Mouse (Mus musculus) ES-Bruce4 (cell line): ENCODE data around the gene Hebp1. TPM values are rescaled to one million over a fixed set of nuclear protein-coding genes. Genes with fewer than 3 reads are reported as not detected.

ENCODE experiments used
- H3K27ac ChIP-seq: 2 replicates; pipeline ENCODE4 v1.5.1; 2012; ENCODE audit warnings: low read length, inconsistent platforms; ENCODE audit not compliant: insufficient read depth
- H3K27me3 ChIP-seq: 2 replicates; pipeline ENCODE4 v1.6.1; 2012; ENCODE audit warnings: mild to moderate bottlenecking, low read length, inconsistent platforms; ENCODE audit not compliant: control insufficient read depth, poor library complexity, insufficient read depth, severe bottlenecking
- H3K36me3 ChIP-seq: 2 replicates; pipeline ENCODE4 v1.6.1; 2012; ENCODE audit warnings: inconsistent platforms, mild to moderate bottlenecking, low read length, moderate library complexity; ENCODE audit not compliant: control insufficient read depth, poor library complexity, insufficient read depth, severe bottlenecking
- H3K4me1 ChIP-seq: one replicate; pipeline ENCODE4 v1.8.1; 2011; ENCODE audit warnings: low read length; ENCODE audit not compliant: control insufficient read depth, insufficient read depth
- H3K4me3 ChIP-seq: 2 replicates; pipeline ENCODE4 v1.5.1; 2011; ENCODE audit warnings: low read depth, mild to moderate bottlenecking, low read length
- H3K9ac ChIP-seq: 2 replicates; pipeline ENCODE4 v1.6.1; 2012; ENCODE audit warnings: low read depth, mild to moderate bottlenecking, inconsistent platforms; ENCODE audit not compliant: poor library complexity, severe bottlenecking
- H3K9me3 ChIP-seq: replicated peaks from 2 replicates; pipeline ENCODE4 v1.6.1; 2012; ENCODE audit warnings: mild to moderate bottlenecking, low read length, inconsistent platforms; ENCODE audit not compliant: control insufficient read depth, poor library complexity, insufficient read depth, severe bottlenecking
- CTCF ChIP-seq: IDR thresholded peaks from one replicate; pipeline ENCODE4 v1.8.1; 2011; ENCODE audit warnings: low read depth, low read length
- EP300 ChIP-seq: IDR thresholded peaks from 2 replicates; pipeline ENCODE4 v1.6.1; 2011; ENCODE audit warnings: low read depth, low read length; ENCODE audit not compliant: insufficient read depth
- POLR2A ChIP-seq: IDR thresholded peaks from one replicate; pipeline ENCODE4 v1.8.1; 2011; ENCODE audit warnings: low read length; ENCODE audit not compliant: insufficient read depth
- polyA plus RNA-seq: library from polyadenylated mRNA; stranded (reverse); fragments of >200 nt; gene quantifications from 2 replicates; pipeline ENCODE4 v1.2.4, GENCODE M21; 2011; ENCODE audit warnings: low read depth; ENCODE audit not compliant: missing spikeins, insufficient read depth, insufficient read length

Hebp1 gene
- polyA plus RNA-seq, 1 experiment: 13.5 TPM

- no peak overlapping the region for H3K4me3 ChIP-seq
- no peaks in the 10 kb centered on the region for H3K4me1 ChIP-seq
- no peak overlapping the region for H3K9ac ChIP-seq
- no peaks in the 10 kb centered on the region for H3K36me3 ChIP-seq
- no peaks in the 10 kb centered on the region for H3K27me3 ChIP-seq
- TF ChIP-seq CTCF: no peak
- TF ChIP-seq EP300: no peak
- no peak for TF ChIP-seq POLR2A
- H3K27ac ChIP-seq: no peak overlapping the region
- H3K9me3 ChIP-seq: 0 out of 2 replicates have a peak, but pooled peaks cover 5% of the 10 kb centered on the region
Observed at GRCm38 (mm10) chr6:135113114-135113436, 84.7 kb downstream of the Hebp1 start.

GRCm38 (mm10) chr6:135112411-135113113, 85.3 kb downstream of the Hebp1 start:
- no peak overlapping the region for H3K27ac ChIP-seq
- TF ChIP-seq CTCF: no peak
- no peak for TF ChIP-seq EP300
- TF ChIP-seq POLR2A: no peak
- no peaks in the 10 kb centered on the region for H3K27me3 ChIP-seq

GRCm38 (mm10) chr6:135107014-135107413, 90.8 kb downstream of the Hebp1 start:
- H3K27me3 ChIP-seq: no peaks in the 10 kb centered on the region
- H3K4me1 ChIP-seq: no peaks in the 10 kb centered on the region
- no peak overlapping the region for H3K4me3 ChIP-seq
- TF ChIP-seq CTCF: no peak
- no peaks in the 10 kb centered on the region for H3K36me3 ChIP-seq
- H3K27ac ChIP-seq: no peak overlapping the region
- H3K9ac ChIP-seq: no peak overlapping the region
- no peaks in the 10 kb centered on the region for H3K9me3 ChIP-seq

More at GRCm38 (mm10) chr6:135112411-135113113, 85.3 kb downstream of the Hebp1 start:
- Histone ChIP-seq H3K4me3 (no peak overlapping the region), H3K36me3 (no peaks in the 10 kb centered on the region), H3K4me1 (no peaks in the 10 kb centered on the region), H3K9ac (no peak overlapping the region), H3K9me3 (0 out of 2 replicates have a peak, but pooled peaks cover 5% of the 10 kb centered on the region)

- Histone ChIP-seq H3K27me3 (no peaks in the 10 kb centered on the region), H3K27ac (no peak overlapping the region), H3K4me3 (no peak overlapping the region), H3K4me1 (no peaks in the 10 kb centered on the region), H3K36me3 (no peaks in the 10 kb centered on the region), H3K9ac (no peak overlapping the region), H3K9me3 (no peaks in the 10 kb centered on the region)
- TF ChIP-seq POLR2A (no peak), EP300 (no peak), CTCF (no peak)
Observed at GRCm38 (mm10) chr6:135102736-135103303, 95.0 kb downstream of the Hebp1 start.

GRCm38 (mm10) chr6:135100787-135101472, 96.9 kb downstream of the Hebp1 start:
- Histone ChIP-seq H3K9ac (no peak overlapping the region), H3K9me3 (no peaks in the 10 kb centered on the region), H3K4me1 (no peaks in the 10 kb centered on the region), H3K36me3 (no peaks in the 10 kb centered on the region), H3K4me3 (no peak overlapping the region), H3K27ac (no peak overlapping the region), H3K27me3 (no peaks in the 10 kb centered on the region)
- TF ChIP-seq POLR2A (no peak), CTCF (no peak), EP300 (no peak)

GRCm38 (mm10) chr6:135092798-135093470, 104.9 kb downstream of the Hebp1 start:
- H3K4me1 ChIP-seq: no peaks in the 10 kb centered on the region
- no peak overlapping the region for H3K4me3 ChIP-seq
- no peak overlapping the region for H3K27ac ChIP-seq
- H3K9ac ChIP-seq: no peak overlapping the region
- H3K9me3 ChIP-seq: no peaks in the 10 kb centered on the region
- no peaks in the 10 kb centered on the region for H3K27me3 ChIP-seq
- H3K36me3 ChIP-seq: no peaks in the 10 kb centered on the region
- TF ChIP-seq CTCF (no peak), EP300 (no peak), POLR2A (no peak)
